Mouse (Mus musculus) megakaryocyte, embryonic 14.5 days (primary cell): Measurements from ENCODE around the gene Lrrc51.

Experiments used
- FLI1 ChIP-seq: IDR thresholded peaks from 2 replicates; pipeline ENCODE4 v1.6.1; 2012; ENCODE audit warnings: low read length, inconsistent platforms, mixed read lengths
- GATA1 ChIP-seq: IDR thresholded peaks from 3 replicates; pipeline ENCODE4 v1.6.1; 2012; ENCODE audit warnings: mixed read lengths, low read length, inconsistent platforms, borderline replicate concordance

DNA sequence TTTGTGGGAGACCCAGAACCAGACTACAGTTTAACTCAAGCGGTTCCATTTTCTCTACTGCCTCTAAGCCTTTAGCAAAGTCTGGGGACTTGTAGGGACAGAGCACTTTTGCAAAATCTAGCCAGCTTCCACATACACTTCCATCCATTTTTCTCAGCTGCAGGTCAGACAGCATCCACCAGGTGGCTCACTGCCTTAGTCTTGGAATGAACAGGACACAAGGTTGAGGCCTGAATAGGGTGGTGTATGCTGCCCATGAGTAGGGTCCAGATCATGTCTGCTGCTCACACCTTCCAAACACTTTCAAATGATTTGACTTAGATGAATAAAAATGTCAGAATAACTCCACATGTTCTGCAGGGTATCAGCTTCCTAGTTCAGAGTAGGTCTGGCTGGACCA, 15.6 kb downstream of the Lrrc51 start:
- TF ChIP-seq FLI1 (no peak), GATA1 (no peak)
